ENCODE assay signal across 20 mouse cellular contexts in the genomic region with DNA sequence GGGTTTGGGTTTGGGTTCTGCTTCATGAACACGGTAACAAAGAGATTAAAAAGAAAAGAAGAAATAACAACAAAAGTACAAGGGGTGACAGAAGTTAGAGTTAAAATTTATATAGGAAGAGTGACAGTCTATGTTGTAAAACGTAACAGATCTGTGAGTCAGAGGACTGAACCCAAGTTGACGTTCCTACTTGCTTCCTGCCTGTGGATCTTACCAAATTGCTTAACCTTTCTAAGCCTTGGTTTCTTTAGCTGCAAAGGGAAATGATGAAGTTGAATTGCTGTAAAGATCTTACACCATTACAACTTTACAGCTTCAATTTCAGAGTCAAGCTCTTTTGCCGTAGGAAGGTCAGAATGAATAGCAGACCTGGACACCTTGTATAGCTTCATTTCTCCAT.
"Had no signal": no experiment of that assay in that cellular context is flagged by ENCODE, and none has a peak within 500 bp of the region (broad histone marks: within the 10 kb centered on the region; RNA-seq: fewer than 3 reads in every experiment).

No protein-coding gene starts in this region.

- H3K27me3 ChIP-seq: limb, embryonic 13.5 days; liver, embryonic 13.5 days; lung, embryonic 15.5 days; megakaryocyte, embryonic 14.5 days; midbrain, embryonic 13.5 days had no signal

- ATAC-seq: intestine, postnatal 0 days; midbrain, embryonic 13.5 days; midbrain, embryonic 16.5 days had no signal

- H3K27ac ChIP-seq: limb, embryonic 10.5 days; limb, embryonic 13.5 days; liver, embryonic 13.5 days; lung, embryonic 15.5 days; midbrain, embryonic 10.5 days; midbrain, embryonic 13.5 days; stomach, postnatal 0 days had no signal

- H3K9ac ChIP-seq: limb, embryonic 13.5 days; liver, embryonic 13.5 days; lung, embryonic 15.5 days; midbrain, embryonic 13.5 days had no signal

- DNase-seq: kidney, adult 8-10 months; kidney, postnatal 14 days; kidney, postnatal 4 days; layer of hippocampus, adult 9-11 months; liver, embryonic 13.5 days; lung, postnatal 14 days; lung, postnatal 4 days; right cerebral cortex, adult 18-20 months; right cerebral cortex, postnatal 14 days; right cerebral cortex, postnatal 4 days; thymus, postnatal 4 days had no signal

- H3K9me3 ChIP-seq: limb, embryonic 10.5 days; limb, embryonic 13.5 days; liver, embryonic 13.5 days; lung, embryonic 15.5 days; midbrain, embryonic 10.5 days; midbrain, embryonic 13.5 days had no signal

- H3K4me1 ChIP-seq: limb, embryonic 13.5 days; liver, embryonic 13.5 days; midbrain, embryonic 10.5 days; midbrain, embryonic 13.5 days had no signal

- H3K36me3 ChIP-seq: limb, embryonic 10.5 days; limb, embryonic 13.5 days; liver, embryonic 13.5 days; lung, embryonic 15.5 days; midbrain, embryonic 10.5 days; midbrain, embryonic 13.5 days had no signal

- H3K4me3 ChIP-seq: limb, embryonic 10.5 days; limb, embryonic 13.5 days; liver, embryonic 13.5 days; lung, embryonic 15.5 days; megakaryocyte, embryonic 14.5 days; midbrain, embryonic 10.5 days; midbrain, embryonic 13.5 days had no signal

- H3K4me2 ChIP-seq: limb, embryonic 13.5 days; liver, embryonic 13.5 days; lung, embryonic 15.5 days; midbrain, embryonic 13.5 days had no signal
